Mouse (Mus musculus) lung, postnatal 14 days (tissue): ENCODE measurements around the gene Brinp2.

Experiments
- DNase-seq: peaks from one replicate; pipeline ENCODE4 v3.0.0; 2021

Gene Brinp2

DNA sequence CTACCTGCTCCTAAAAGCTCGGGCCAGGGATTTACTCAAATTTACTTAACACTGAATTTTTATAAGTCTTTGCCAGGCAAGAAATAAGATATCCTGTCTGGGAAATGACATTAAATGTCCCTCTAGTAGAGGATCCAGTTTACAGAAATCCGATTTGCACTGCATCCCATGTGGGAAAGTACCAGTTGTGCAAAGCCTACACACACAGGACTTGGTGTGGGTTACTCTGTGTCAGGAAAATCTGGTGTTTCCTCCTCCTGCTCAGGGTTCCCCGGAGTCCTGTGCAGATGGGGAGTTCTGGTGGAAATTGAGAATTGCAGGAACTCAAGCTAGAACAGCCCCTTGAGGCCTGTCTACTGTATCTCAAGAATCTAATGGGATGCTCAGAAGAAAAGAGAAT lies 70.9 kb downstream of the Brinp2 start:
- DNase-seq, result no peak

DNA sequence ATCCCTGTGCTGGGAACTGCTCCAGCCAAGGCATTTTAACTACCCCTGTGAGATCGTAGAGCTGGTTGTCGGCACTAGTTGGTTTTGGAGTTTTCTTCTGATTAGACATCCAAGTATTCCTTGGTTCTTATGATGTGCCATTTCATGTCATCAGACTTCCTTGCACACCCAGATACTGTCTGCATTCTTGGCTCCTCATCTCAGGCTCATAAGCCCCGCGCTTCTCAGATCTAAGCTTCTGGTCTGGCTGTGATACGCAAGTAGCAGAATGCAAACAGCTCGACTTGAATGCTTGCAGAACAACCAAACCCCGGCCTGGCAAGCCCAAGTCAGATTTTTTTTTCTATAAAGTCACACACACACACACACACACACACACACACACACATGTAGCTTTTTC lies 72.3 kb downstream of the Brinp2 start:
- DNase-seq, result no peak

DNA sequence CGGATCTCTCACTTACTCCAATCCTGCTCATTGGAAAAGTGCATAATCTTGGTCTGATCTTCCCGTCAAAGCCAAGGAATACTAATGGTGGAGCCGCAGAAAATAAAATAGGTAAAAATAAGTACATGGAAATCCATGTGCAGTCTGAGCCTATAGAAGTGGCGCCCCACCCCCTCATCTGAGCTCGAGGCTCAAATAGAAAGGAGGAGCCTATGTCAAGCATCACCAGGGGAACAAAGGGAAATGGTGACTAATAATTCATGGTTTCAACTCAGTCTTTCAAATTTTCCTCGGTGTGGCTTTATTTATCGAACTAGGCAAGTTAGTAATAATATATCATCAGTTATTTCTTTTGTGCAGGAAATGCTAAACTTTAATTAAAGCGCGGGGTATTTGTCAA lies 84.1 kb downstream of the Brinp2 start:
- DNase-seq, result no peak

DNA sequence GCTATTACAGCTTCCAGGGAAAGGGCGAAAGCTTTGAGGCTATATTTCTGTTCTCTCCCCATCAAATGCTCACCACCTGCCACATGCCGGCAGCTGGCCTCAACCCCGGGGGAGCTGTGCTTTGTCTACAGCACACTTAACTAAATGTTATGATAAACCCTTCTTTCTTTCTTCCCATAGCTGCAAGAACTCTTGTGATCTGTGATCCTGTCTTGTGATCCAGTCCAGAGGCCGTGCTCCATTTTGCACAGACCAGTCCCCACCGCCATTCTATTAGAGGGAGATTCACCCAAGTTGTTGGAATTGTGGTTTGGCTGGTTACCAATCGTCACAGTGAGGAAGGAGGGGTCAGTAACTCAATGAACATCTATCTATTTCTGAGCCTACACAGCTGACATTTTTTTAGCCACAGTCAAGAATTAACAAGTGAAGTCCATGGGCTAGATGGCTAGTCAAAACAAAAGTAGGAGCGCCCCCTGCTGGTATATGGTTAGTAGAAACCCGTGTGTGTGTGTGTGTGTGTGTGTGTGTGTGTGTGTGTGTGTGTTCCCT lies 89.0 kb downstream of the Brinp2 start:
- DNase-seq, result peak; percentile 54

DNA sequence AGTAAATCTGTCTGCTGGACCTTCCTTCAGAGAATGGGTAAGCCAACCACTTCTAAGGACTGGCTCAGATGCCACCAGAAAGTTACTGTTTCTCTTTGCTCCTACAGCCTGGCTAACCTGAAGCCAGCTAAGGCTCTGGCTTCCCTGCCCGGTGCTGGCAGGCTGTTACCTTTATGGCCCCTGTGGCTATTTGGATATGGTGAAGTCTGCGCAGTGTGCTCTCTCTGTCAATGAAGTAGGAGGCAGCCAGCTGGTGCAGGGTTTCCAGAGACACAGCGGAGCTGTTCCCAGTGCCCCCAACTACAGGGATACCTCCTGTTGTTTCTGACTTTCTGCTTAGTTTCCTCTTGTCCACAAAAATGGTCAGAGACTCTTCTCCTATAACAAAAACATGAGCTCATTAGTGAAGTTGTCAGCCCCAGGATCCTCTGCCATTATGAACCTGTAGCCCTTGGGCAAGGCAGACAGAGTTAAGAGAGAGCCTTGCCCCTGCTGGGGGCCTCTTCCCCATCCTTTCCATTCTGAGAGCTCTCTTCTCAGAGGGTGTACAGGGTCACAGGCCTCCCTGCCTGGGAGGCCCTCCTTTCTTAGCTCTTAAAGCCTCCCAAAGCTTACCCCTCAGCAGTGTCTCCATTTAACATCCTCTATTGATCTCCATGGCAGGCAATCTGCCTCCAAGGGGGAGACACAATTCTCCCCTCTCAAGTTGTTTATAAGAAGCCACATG lies 89.7 kb downstream of the Brinp2 start:
- DNase-seq, result no peak

DNA sequence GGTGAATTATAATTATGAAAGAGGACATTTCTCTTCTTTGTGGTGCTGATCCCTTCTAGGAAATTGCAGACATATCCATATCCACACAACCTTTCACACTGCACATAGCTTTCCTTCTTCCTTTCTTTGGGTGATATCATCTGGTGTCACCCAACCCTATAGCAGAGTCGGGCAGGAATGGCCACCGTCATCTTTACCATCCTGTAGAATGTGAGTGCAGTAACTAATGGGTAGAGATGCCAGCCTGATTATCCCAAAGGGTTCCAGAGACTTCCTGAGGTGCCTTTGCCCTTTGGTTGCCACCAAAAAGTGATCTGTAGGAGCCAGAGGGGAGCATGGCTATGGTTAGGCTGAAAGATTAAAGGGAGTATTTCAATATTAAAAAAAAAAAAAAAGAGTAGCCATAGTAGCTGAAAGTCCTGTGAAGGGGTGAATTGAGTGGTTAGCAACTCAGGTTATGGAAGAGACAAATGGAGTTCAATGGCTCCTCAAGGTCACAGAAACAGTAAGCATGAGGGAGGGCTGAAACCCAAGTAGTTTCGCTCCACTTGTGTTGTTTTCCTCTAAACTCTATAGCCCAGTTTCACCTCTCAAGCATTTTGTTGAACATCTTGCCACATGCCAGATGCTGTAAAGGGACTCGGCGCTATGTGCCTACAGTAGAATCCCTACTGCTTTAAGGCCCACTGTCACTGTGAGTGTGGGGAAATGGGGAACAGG lies 96.5 kb downstream of the Brinp2 start:
- DNase-seq, result no peak

DNA sequence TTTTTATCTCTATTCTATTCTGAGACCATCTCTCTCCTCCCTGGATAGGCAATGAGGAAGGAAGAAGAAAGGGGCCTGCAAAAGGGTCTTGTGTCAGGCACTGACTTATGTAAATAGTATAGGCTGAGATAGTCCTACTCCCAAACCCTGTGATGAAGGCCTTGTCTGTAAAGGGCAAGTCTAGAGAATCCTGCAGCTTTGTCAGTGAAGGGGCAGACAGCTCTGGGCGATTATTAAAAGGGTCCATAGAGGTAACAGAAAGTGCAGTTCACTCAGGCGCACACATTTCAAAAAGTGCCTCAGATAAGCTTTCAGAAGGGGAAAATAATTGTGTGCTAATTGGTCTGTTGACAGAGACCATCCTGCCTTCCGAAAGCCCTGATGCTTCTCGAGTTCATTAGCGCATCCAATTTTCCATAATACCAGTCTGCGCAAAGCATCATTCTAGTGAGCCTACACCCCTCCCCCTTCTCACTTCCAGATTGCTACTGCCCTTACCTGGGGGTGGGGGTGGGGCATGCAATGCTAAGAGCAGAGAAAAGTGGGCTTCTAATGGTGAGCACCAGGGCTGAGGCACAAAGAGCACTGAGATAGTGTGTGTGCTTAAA lies 97.3 kb downstream of the Brinp2 start:
- DNase-seq, result no peak

DNA sequence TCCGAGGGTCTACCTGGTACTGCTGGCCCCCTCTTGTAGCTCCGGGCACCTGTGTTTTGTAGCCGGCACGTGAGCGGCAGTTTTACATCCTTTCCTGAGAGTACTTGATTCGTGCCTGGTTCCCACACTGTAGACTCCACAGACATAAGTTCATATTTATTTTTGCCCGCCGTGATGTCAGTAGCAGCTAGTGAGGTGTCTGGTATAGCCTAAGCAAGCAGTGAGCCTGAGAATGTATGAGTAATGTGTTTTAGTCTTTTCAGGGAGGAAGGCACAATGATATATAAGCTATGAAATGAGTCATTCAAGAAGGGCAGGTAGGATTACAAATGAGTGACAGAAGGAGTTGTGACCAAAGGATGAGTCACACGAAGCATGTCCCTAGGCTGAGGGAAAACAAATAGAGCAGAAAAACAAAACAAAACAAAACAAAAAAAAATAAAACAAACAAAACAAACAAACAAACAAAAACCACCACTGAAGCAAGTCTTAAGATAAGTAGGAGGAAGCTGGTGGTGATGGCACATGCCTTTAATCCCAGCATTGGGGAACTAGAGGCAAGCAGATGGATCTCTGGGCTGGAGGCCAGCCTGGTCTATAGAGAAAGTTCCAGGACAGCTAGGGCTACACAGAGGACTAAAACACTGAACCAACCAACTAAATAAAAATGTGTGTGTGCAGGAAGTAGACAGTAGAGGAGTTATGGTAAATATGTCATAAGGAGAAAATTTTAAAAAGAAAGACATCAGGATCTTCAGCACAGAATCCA lies 100.0 kb downstream of the Brinp2 start:
- DNase-seq, result no peak

DNA sequence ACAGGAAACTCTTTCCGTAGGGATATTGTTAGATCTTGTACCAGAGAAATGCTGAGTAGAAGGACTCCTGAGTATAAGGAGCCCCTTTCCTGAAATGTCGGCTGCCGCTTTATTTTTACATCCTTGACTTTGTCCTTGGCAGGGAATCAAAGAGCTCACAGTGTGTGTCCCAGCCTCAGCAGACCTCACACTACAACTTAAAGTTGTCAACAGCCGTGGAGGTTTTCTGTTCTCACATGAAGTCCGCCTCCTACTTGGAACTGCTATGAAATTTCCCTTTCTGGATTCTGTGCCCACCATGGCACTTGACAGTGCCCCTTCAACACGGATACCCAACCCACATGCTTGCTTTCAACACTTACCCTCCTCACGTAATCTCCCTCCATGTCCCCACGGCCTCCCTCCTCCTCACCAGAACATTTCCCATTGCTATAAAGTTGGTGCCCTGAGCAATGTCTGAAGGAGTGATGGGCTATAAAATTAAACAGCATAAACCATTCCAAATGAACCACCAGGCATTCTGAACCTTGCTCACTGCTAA lies 103.4 kb downstream of the Brinp2 start:
- DNase-seq, result no peak

DNA sequence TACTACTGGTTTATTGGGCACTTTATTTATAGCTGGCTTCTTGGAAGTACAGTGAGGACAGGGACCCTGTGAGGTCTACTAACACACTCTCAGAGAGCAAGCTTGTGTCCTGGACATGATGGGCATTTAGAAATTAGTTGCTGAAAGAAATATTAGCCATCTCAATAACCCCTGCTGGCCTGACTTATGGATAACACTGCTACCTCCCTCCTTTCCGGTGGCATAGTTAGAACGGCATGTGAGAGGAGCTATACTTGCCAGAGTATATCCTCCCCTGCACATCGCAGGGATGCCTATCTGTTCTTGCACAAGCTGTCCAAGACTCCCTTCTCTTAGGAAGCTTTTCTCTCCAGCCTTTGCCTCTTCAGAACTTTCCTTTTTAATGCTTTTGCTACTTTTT lies 107.9 kb downstream of the Brinp2 start:
- DNase-seq, result no peak

DNA sequence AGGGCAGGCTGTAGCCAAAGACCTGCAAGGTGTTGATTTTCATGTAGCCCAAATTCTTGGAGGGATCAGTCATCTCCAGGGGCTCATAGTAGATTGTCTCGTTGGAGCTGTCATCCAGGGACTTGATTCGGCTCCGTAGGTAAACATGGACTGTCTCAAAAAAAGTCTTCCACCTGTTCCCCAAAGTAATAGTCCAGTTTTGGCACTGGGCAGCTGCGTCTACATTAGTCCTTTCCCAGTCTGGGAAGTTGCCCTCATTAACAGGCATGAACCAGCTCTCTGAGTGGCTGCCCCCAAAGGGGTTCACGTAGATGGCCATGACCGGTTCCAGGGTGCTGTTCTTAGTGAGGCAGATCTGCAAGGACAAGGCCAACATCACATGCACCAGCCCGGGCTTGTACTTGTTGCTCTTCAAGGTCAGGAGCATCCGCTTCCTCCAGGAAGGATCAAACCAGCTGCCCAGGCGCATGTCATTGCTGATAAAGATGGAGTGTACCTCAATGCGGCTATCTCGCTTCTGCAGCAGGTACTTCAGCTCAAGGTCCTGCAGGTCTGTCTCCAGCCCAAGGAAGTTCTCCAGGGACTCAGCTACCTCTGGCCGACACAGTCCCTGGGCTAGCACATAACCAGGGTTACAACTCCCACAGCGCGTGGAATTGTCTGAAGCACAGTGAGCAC lies 109.5 kb downstream of the Brinp2 start:
- no peak for DNase-seq

DNA sequence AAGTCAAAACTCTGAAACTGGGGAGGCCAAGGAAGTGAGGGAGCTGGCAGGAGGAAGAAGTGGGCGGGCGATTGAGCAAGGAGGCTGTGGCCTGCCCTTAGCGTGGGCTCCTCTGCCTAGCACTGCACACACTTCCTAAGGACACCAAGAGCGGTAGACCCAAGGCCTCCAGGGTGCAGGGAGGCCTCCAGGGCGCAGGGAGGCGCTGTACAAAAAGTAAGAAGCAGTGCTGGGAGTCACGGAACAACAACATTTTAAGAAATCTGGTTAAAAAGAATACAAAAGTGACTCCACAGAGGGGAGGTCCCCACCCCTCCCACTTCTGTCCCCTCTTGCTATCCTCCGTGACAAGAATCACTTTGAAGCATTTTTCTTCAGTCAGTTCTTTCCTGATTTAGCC lies 110.6 kb downstream of the Brinp2 start:
- DNase-seq, result no peak

DNA sequence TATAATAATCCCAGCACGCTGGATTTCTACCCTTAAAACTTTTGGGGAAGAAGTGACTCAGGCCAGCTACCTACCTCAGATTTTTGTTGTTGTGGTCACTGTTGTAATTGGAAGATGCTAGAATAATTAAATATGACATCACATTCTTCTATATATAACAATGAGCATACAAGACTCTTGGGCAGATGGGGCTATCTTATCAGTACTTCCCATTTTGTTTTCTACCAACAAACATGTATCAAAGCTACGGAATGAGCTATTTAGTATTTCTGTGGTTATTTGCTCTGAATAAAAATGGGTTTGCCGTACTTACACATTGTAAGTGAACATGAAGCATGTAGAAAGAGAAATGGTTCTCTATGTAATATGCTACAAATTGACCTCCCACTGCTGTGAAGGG lies 112.1 kb downstream of the Brinp2 start:
- DNase-seq, result no peak

DNA sequence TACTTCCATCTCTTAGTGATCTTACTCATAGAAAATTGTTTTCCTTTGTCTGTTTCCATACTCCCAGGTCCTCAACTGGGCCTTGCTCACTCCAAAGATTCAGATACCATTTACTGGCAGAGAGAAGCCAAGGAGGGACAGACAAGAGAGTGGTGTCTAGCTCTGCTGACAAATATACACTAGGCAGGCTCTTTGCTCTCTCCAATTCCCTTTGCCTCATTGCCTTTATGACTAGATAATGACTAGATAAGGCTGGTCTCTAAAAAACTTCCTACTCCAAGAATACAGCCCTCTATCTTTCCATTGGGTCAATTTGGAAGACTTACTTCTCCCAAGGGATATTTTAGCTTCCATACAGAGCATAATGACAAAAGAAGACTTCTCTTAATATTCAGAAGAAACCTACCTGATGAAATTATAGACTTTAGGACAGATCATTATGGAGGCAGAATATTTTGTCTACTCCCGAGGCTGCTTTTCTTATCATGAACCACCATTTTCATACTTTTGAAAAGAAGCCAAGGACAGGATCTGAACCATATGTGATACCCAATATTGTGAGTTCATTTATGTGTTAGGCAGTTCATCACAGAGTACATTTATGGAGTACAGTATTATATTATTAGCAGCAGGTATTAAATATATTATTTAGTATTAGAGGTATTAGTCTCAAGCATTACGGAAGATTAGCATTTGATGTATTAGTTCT lies 114.1 kb downstream of the Brinp2 start:
- DNase-seq, result no peak

DNA sequence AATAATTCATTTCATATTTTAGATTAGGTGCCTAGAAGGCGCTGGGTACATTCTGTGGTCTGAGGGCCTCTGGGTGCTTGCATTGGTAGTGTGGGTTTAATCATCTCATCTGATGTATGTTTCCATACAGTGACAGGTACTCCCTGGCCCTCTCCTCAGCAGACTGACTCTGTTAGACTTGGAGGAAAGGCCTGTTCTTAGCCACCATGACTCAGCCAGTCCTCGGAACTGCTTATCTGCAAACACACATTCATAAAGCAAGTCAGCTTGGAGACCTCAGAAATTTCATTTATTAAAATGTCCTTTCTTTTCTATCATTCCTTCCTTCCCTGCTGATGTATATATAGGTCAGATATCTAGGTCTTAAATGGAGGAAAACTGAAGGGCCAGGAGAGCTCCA lies 116.3 kb downstream of the Brinp2 start:
- DNase-seq, result no peak

DNA sequence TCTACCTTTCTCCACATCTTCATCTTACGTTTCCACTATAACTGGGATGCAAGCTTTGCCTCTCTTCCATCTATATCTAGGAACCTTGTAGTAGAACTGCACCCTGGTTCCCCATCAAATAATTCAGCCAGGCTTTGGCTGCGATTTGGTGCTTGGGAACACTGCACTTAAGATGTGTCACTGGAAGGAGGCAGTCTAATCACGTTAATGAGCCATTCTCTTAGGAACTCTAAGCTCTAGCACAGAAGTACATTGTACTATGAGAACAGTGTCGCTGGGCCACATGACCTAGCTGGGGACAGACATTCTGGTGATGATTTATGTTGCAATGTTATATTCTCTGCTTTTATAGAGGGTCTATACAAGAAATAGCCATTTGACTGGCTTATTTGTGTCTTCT lies 117.4 kb downstream of the Brinp2 start:
- DNase-seq, result no peak

DNA sequence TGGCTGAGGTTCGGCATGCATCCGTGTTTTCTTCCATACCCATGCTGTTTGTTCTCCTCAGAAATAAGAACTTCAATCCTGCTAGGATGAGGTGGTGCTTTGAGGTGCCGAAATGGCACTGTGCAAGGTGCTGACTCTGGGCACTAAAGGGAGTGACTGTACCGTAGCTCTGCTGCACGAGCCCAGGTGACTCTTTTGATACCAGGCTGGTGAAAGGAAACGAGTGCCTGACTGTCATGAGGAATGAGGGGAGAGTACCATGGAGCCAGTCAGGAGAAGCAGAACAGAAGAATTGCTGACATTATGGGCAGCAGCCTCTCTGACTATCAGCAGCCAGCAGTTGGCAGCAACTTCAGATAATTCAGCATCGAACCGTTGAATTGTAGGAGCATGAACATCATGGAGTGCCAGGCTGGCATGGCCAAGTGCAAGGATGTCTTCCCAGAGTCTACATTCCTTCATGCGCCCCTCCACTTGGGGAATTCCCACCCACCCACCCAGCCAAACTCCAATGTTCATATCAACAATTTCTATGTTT lies 127.4 kb downstream of the Brinp2 start:
- no peak for DNase-seq

DNA sequence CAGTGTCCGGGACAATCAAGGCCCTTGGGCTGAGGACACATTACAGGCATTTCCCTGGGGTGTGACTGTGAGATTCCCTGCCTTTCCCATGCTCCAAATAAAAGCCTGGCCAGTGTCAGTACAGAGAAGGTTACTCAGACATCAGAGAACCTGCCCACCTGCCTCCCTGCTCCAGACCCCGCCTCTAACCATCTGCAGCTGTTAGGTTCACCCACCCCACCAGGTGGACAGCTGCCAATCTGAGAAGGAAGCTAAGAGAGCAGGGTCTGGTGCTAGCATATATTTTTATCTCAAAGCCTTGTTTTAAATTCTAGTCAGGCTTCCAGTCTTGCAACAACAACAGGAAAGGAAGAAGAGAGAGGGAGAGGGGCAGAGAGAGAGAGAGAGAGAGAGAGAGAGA lies 128.9 kb downstream of the Brinp2 start:
- no peak for DNase-seq

DNA sequence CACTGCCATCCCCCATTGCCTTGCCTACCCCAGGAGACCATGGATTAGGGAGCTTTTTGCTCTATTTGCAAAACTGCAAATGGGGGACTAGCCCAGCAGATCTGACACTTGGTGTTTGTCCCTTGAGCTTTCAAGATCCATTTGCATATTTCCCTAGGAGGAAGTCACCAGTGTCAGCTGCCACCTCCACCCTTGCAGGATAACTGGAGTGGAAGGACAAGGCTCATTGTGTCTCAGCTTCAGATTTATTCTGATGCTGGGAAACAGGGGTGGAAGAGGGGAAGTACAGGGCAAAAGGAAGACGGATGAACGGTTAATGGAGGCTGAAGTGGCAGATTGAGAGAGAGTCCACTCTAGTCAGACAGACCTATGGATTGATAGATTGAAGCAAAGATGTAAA lies 129.4 kb downstream of the Brinp2 start:
- no peak for DNase-seq

DNA sequence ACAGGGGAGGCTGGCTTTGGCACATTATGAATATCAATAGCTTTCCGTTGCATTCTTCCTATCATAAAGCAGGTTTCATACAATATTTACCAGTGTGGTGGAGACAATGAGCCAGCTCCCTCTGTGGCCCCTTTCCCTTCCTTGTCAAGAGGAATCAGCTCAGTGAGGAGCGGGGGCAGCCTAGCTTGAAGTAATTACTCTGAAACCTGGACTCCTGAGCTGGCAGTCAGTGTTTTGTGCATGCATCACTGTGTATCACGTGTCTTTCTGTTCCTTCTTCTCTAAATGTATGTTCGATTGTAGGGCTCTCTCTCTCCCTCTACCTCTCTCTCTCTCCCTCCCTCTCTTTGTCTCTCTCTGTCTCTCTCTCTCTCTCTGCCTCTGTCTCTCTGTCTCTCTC lies 135.1 kb downstream of the Brinp2 start:
- DNase-seq, result no peak

DNA sequence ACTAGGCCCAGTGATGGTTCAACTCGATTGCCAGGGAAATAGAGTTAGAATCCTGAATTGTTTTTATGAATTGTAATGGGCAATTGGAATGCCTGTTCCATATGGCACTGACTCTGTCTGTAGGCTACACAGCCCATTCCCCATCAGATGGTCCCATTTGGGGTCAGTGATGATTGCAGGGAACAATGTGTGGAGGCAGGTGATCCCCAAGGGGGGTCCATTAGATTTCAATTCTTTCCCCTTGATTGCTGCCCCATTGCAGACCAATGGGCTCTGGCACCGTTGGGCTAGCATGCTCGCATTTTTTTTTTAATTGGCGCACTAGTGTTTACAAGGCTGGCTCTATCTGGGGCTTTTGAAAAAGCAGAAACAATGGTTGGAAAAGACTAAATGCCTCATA lies 136.0 kb downstream of the Brinp2 start:
- no peak for DNase-seq
